Comparison of ENCODE assay signal across 9 mouse cellular contexts in genomic region chr10:86793509-86793951, GRCm38 (mm10). TPM values are rescaled to one million over a fixed set of nuclear protein-coding genes. Genes with fewer than 3 reads are reported as not detected.
DNase-seq lines count a peak whose midpoint lies in the region; ATAC-seq lines count a peak whose summit lies in the region.
"Had no signal": no experiment of that assay in that cellular context is flagged by ENCODE, and none has a peak within 500 bp of the region (broad histone marks: within the 10 kb centered on the region; RNA-seq: fewer than 3 reads in every experiment).

No protein-coding gene starts in this region.

- no peaks in the 10 kb centered on the region for H3K36me3 ChIP-seq in neural tube, embryonic 13.5 days
- no peaks in the 10 kb centered on the region for H3K36me3 ChIP-seq in stomach, embryonic 15.5 days

- peaks cover 13% of the 10 kb centered on the region for H3K4me1 ChIP-seq in neural tube, embryonic 13.5 days (replicated peaks)
- H3K4me1 ChIP-seq in stomach, embryonic 15.5 days, result peaks cover 12% of the 10 kb centered on the region

- peak; percentile 77 for DNase-seq in adrenal gland, adult 2 months
- no peak for DNase-seq in adrenal gland, postnatal 4 days (ENCODE audit: low spot score in 2 of 2)
- no peak for DNase-seq in neural tube, embryonic 10.5 days (ENCODE audit: extremely low spot score, low spot score)
- peak; percentile 44 for DNase-seq in heart, postnatal 4 days
- DNase-seq in layer of hippocampus, postnatal 10 days (ENCODE audit: low spot score in 2 of 2), result no peak

- WGBS in neural tube, embryonic 13.5 days, result 73% methylated on average over 2 of the region's 2 CpGs
- WGBS in stomach, embryonic 15.5 days, result 58% methylated on average over 2 of the region's 2 CpGs

- no peak overlapping the region for H3K4me2 ChIP-seq in neural tube, embryonic 13.5 days
- no peak overlapping the region for H3K4me2 ChIP-seq in stomach, embryonic 15.5 days

- no peak overlapping the region for H3K27ac ChIP-seq in neural tube, embryonic 13.5 days (replicated peaks)
- H3K27ac ChIP-seq in stomach, embryonic 15.5 days, result no peak overlapping the region
- H3K27ac ChIP-seq: liver, embryonic 14.5 days had no signal

- no peak overlapping the region for H3K4me3 ChIP-seq in neural tube, embryonic 13.5 days
- no peak overlapping the region for H3K4me3 ChIP-seq in stomach, embryonic 15.5 days (replicated peaks)

- no peaks in the 10 kb centered on the region for H3K27me3 ChIP-seq in neural tube, embryonic 13.5 days
- H3K27me3 ChIP-seq in stomach, embryonic 15.5 days (replicated peaks), result no peaks in the 10 kb centered on the region

- no peak overlapping the region for H3K9ac ChIP-seq in neural tube, embryonic 13.5 days
- H3K9ac ChIP-seq in stomach, embryonic 15.5 days, result no peak overlapping the region
- H3K9ac ChIP-seq: liver, embryonic 14.5 days had no signal

- no peaks in the 10 kb centered on the region for H3K9me3 ChIP-seq in neural tube, embryonic 13.5 days
- no peaks in the 10 kb centered on the region for H3K9me3 ChIP-seq in stomach, embryonic 15.5 days

- 0 out of 2 replicates have a peak, but pooled peaks have one; percentile 28 for ATAC-seq in neural tube, embryonic 13.5 days (ENCODE audit: low read depth)
- ATAC-seq in stomach, embryonic 15.5 days (ENCODE audit: insufficient read depth, low FRiP score, low read depth), result peak; percentile 19; the same call in 1 of the 2 replicates
- ATAC-seq in granulocyte monocyte progenitor cell, adult 5-6 weeks (replicated peaks; ENCODE audit: poor library complexity, severe bottlenecking), result no peak

RNA-seq across cellular contexts. Expression of gene Nt5dc3, which starts 14.7 kb away (rescaled TPM):
- 10 to 100 TPM; 29.8 to 57.4 TPM for total RNA-seq in adrenal gland, adult 2 months (2021)
- polyA plus RNA-seq in adrenal gland, adult 2 months (2012; rRNA removed), result 29.0 and 30.2 TPM in 2 replicates
- total RNA-seq in adrenal gland, postnatal 4 days (2021), result 10 to 100 TPM; 23.4 to 25.5 TPM
- polyA plus RNA-seq in neural tube, embryonic 13.5 days (2015; fragmentation: Nextera tagmentation; extraction: Ambion mirVana), result 7.3 and 7.7 TPM in 2 replicates
- 10 to 100 TPM; 35.0 to 35.1 TPM for total RNA-seq in heart, postnatal 4 days (2021)
- polyA plus RNA-seq in stomach, embryonic 15.5 days (2015; fragmentation: Nextera tagmentation; extraction: Ambion mirVana), result 1.5 and 1.8 TPM in 2 replicates
- 3.6 and 7.4 TPM in 2 replicates for total RNA-seq in granulocyte monocyte progenitor cell, adult 5-6 weeks (2014; fragmentation: Nextera tagmentation)
- 2.7 and 2.8 TPM in 2 replicates for total RNA-seq in granulocyte monocyte progenitor cell, adult 5-6 weeks (2017)
- 100 to 1,000 TPM in 1 of 2 experiments, 10 to 100 TPM in 1; 86.3 to 102 TPM for total RNA-seq in layer of hippocampus, postnatal 10 days (2021)

RNA-seq across cellular contexts. Expression of gene Gm49358, which starts 29.8 kb away (rescaled TPM):
- 10 to 100 TPM; 20.1 to 23.6 TPM for total RNA-seq in adrenal gland, adult 2 months (2021)
- not detected in 2 replicates for polyA plus RNA-seq in adrenal gland, adult 2 months (2012; rRNA removed)
- 1 to 10 TPM; 4.8 to 6.2 TPM for total RNA-seq in adrenal gland, postnatal 4 days (2021)
- not detected in 2 replicates for polyA plus RNA-seq in neural tube, embryonic 13.5 days (2015; fragmentation: Nextera tagmentation; extraction: Ambion mirVana)
- total RNA-seq in heart, postnatal 4 days (2021), result 10 to 100 TPM; 12.8 to 14.2 TPM
- not detected in 2 replicates for polyA plus RNA-seq in stomach, embryonic 15.5 days (2015; fragmentation: Nextera tagmentation; extraction: Ambion mirVana)
- total RNA-seq in granulocyte monocyte progenitor cell, adult 5-6 weeks (2014; fragmentation: Nextera tagmentation), result not detected in 2 replicates
- not detected in 2 replicates for total RNA-seq in granulocyte monocyte progenitor cell, adult 5-6 weeks (2017)
- 10 to 100 TPM; 23.7 to 29.2 TPM for total RNA-seq in layer of hippocampus, postnatal 10 days (2021)
- polyA plus RNA-seq: liver, embryonic 14.5 days had no signal

Comparison
In these comparisons a context has a peak if more than half of its experiments do, and no peak if none do; other contexts are left out.
1. DNase-seq: peak in adrenal gland, adult 2 months (single experiment) and heart, postnatal 4 days (single experiment); none in adrenal gland, postnatal 4 days (0 of 2), neural tube, embryonic 10.5 days (single experiment) and layer of hippocampus, postnatal 10 days (0 of 2).
2. RNA of gene Gm49358, which starts 29.8 kb away (total RNA-seq): 23.7 to 29.2 TPM in layer of hippocampus, postnatal 10 days, 20.1 to 23.6 TPM in adrenal gland, adult 2 months, 12.8 to 14.2 TPM in heart, postnatal 4 days and 4.8 to 6.2 TPM in adrenal gland, postnatal 4 days; not detected in granulocyte monocyte progenitor cell, adult 5-6 weeks; every median in the first group is over 4 times any median in the second.